Mouse (Mus musculus): ENCODE data around the gene 1500009C09Rik.
"Not testable (repeated sequence)": the region's sequence is repeated elsewhere in the genome, so short reads cannot be mapped to it uniquely, and the experiment has no call there.

The 1500009C09Rik gene

GRCm38 (mm10) chr15:82218778-82219666 lies 33.2 kb upstream of the 1500009C09Rik start:
- no peak for DNase-seq (ENCODE audit: extremely low spot score, low spot score)

DNA sequence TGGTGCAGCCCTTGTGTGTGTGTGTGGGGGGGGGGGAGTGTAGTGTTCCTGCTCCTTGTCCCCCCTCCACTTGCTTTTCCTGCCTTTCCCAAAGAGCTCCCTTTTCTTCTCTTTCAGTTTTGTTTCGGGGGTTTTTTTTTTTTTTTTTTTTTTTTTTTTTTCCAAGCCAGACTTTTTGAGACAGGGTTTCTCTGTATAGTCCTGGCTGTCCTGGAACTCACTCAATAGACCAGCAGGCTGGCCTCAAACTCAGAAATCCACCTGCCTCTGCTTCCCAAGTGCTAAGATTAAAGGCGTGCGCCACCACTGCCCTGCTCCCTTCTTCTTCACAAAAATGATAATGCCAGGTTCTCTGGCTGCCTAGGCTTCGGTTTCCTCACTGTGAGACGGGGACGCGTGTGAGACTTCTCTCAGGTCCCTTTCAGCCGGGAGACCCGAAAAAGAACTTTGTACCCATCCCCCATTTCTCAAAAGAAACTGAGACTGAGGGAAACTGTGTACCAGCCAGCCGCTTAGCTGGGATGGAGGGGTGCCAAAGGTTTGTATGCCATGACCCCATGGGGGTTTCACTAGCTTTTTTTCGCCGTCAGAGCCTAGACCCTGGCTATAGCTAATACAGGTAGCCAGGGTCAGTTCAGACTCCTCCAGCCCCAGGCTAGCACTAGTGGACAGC lies 32.1 kb upstream of the 1500009C09Rik start:
- no peak for DNase-seq (ENCODE audit: extremely low spot score, low spot score)

DNA sequence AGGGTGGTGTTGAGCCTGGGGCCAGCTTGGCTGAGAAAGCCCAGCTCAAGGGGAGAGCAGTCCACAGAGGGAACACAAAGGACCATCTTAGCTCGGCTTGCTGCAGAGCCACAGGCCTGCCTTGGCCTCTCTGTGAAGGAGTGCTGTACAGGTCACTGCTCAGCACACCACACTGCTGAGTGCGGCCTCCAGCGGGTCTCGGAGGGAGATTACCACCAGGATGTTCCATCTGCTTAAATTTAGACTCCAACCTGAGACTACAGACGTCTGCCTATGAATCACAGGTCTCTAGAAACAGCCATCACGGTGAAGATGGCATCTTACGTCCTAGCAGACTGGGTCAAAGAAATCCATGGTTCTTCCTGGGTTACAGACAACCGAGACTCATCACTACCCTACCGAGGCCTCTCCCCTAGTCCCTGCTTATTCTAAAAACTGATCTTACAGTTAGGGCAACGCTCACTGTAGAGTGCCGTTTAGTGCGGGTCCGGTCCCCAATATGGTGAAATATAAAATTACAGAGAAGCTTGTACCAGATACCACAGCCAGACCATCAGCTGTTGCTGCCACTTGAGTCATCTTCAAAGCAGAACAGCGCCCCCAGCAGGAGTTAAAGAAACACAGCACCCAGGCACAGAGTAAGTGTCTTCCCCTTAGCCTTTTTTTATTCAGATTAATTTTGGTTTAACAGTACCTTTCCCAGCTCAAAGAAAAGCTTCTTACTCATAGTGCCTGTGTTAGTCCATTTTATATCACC lies 30.9 kb upstream of the 1500009C09Rik start:
- no peak for DNase-seq (ENCODE audit: extremely low spot score, low spot score)

GRCm38 (mm10) chr15:82223251-82223650 lies 28.9 kb upstream of the 1500009C09Rik start:
- DNase-seq (ENCODE audit: extremely low spot score, low spot score), result no peak

GRCm38 (mm10) chr15:82223657-82224601 lies 28.3 kb upstream of the 1500009C09Rik start, which contains the start of gene Tnfrsf13c:
Gene Tnfrsf13c, minus strand, starts transcription at chr15:82224369.
- DNase-seq (ENCODE audit: extremely low spot score, low spot score), result no peak

DNA sequence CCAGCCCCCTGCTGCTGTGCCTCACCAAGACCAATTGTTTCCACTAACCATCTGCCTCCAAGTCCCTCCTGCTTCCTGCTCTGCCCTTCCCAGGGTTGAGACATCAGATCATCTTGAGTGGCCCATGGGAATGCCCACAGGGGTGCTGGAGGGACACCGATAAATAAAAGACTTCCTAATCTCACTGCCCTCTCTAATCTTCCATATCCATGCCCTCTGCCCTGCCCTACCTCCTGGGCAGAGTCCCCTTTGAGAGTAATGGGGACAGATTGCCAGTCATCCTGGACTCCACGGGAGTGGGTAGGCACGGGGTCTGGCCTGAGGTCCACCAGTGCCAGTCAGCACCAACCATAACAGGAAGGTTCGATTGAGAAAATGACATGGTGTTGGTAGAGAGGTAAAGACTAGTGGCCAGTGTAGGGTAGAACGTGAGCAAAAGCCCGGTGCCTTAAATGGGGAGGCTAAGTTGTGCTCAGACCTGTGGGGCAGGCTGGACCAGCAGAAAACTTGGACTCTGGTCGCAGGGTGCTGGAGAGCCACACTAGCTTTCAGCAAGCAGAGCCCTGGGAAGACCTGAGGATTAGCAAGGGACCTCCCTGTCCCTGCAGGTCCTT lies 27.5 kb upstream of the 1500009C09Rik start:
- no peak for DNase-seq (ENCODE audit: extremely low spot score, low spot score)

DNA sequence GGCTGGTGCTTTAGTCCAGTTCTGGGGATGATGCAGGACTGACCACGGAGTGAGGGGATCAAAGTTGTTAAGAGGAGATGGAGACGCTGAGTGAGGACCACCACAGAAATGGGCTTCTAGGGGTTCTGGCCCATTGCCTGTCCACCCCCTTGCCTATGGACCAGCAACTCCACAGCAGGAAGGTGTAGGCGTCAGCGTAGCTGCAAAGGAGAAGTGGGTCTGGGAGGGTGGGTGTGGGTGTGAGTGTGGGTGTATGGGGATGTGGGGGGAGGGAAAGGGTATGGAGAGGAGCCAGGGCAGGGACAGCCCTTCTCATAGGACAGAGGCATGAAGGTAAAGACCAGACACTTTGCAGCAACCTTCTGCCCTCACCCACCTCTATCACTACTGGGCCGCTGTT lies 26.4 kb upstream of the 1500009C09Rik start:
- DNase-seq (ENCODE audit: extremely low spot score, low spot score), result no peak

DNA sequence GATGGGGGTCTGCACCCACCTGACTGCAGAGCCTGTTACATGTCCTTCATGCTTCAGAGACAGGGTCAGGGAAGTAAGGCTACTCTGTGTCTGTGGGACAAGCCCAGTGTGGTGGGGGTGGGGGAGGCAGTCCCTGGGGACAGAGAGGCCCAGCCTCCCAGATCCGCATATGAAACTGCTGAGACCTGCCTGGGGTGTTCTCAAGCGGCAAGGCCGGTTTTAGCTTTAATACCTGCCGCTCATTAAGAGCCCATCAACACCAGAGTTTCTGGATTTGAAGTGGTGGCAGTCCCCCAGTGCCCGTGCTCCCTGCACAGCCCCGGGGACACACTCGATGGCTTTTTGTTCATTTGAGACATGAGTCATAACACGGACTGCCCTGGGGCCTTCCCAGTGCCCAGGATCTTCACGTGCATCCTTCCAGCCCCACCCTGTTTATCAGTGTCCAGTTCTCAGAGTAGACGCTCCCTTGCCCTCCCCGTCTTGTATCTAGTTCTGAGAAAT lies 22.6 kb upstream of the 1500009C09Rik start:
- no peak for DNase-seq (ENCODE audit: extremely low spot score, low spot score)

- no peak for DNase-seq (ENCODE audit: extremely low spot score, low spot score)
Observed at GRCm38 (mm10) chr15:82230098-82230611, 22.0 kb upstream of the 1500009C09Rik start.

DNA sequence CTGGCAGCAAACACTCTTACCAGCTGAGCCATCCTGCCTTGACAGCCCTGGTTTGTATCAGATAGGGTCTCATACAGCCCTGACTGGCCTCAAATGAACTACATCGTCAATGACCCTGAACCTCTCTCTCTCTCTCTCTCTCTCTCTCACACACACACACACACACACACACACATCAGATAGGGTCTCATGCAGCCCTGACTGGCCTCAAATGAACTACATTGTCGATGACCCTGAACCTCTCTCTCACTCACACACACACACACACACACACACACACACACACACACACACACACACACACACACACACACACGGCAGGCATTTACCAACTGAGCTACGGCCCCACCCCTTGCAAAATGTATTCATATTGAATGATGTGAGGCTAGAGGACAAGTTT lies 21.1 kb upstream of the 1500009C09Rik start:
- no peak for DNase-seq (ENCODE audit: extremely low spot score, low spot score)

GRCm38 (mm10) chr15:82231591-82232378 lies 20.4 kb upstream of the 1500009C09Rik start:
- no peak for DNase-seq (ENCODE audit: extremely low spot score, low spot score)

DNA sequence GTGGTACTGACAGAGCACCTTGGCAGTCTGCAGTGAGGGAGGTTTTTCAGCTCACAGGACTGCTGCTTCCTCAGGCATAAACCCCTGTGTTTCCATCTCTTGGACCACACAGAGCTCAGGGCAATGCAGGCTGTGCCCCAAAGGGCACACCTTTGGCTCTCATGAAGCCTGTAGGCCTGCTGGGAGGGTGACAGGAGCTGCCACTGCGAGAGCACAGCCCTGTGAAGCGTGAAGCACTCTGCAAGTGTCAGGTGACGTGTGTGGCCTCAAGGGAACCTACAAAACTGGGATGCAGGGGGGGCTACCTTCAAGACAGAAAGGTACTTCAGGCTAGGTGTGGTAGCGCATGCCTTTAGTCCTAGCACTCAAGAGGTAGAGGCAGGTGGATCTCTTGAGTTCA lies 19.5 kb upstream of the 1500009C09Rik start:
- DNase-seq (ENCODE audit: extremely low spot score, low spot score), result no peak

- DNase-seq (ENCODE audit: extremely low spot score, low spot score), result no peak
Observed at GRCm38 (mm10) chr15:82235661-82236060, 16.5 kb upstream of the 1500009C09Rik start.

- peak; percentile 84 for DNase-seq (ENCODE audit: extremely low spot score, low spot score)
Observed at GRCm38 (mm10) chr15:82236565-82236964, 15.6 kb upstream of the 1500009C09Rik start.

DNA sequence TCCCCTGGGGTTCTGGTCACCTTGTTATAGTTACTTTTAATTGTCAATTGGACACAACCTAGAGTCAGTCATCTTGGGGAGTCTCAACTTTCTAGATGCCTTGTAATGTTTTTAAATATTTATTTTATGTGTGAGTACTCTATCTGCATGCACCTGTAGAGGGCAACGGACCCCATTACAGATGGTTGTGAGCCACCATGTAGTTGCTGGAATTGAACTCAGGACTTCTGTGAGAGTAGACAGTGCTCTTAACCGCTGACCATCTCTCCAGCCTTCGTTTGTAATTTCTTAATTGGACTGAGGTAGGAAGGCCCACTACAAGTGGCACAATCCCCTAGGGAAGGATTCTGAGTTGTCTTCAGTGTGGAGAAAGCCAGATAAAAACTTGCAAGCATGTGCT lies 8.9 kb upstream of the 1500009C09Rik start:
- DNase-seq (ENCODE audit: extremely low spot score, low spot score), result no peak

- DNase-seq (ENCODE audit: extremely low spot score, low spot score), result no peak
Observed at GRCm38 (mm10) chr15:82243742-82244114, 8.5 kb upstream of the 1500009C09Rik start.

DNA sequence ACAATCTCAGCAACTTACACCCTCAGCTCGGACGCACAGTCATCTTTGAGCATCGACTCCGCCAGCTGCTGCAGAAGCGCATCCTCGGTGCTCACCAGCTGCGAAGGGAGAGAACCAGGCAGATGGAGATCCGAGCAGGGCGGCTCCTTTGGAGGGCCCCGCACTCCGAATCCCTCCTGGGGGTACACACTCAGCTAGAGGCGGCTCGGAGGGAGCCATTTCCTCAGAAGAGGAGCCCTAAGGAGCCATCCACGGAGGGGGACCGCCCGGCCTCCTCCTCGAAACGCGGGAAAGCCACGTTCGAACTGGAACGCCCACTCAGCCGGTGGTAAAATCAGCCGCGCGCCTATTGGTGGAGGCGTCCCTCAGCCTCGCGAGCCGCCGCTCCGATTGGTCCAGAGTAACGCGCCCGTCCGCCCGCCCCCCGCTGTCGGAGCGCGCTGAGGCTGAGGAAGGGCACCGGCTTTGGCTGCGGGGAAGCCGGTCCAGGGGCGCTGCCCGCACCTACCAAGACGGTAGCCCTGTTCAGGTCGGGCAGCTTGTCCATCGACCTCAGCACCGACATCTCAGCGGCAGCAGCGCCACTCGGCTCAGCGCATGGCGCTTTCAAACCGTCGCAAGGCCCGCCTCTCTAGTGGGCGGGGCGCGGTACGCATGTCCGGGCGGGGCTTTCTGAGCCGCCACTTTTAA lies 7.9 kb upstream of the 1500009C09Rik start, which contains the start of gene Cenpm:
Gene Cenpm (minus strand): TSS at position 634 of the 690 bp plus-strand sequence.
- DNase-seq (ENCODE audit: extremely low spot score, low spot score), result peak; percentile 94

DNA sequence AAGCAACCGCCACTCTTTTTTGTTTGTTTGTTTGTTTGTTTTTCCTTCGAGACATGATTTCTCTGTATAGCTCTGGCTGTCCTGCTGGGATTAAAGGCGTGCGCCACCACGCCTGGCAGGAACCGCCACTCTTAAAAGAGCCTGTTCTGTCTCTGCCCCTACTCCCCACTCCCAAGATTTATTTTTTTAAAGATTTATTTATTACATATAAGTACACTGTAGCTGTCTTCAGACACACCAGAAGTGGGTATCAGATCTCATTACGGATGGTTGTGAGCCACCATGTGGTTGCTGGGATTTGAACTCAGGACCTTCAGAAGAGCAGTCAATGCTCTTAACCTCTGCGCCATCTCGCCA lies 7.4 kb upstream of the 1500009C09Rik start:
- not testable (repeated sequence) for DNase-seq (ENCODE audit: extremely low spot score, low spot score)
